Mouse (Mus musculus): ENCODE results near the gene Fbxw9. TPM values are rescaled to one million over a fixed set of nuclear protein-coding genes. Genes with fewer than 3 reads are reported as not detected.
"Not testable (repeated sequence)": the region's sequence is repeated elsewhere in the genome, so short reads cannot be mapped to it uniquely, and the experiment has no call there.

The Fbxw9 gene
- polyA plus RNA-seq, 1 experiment from 2014 or later: 18.8 TPM

DNA sequence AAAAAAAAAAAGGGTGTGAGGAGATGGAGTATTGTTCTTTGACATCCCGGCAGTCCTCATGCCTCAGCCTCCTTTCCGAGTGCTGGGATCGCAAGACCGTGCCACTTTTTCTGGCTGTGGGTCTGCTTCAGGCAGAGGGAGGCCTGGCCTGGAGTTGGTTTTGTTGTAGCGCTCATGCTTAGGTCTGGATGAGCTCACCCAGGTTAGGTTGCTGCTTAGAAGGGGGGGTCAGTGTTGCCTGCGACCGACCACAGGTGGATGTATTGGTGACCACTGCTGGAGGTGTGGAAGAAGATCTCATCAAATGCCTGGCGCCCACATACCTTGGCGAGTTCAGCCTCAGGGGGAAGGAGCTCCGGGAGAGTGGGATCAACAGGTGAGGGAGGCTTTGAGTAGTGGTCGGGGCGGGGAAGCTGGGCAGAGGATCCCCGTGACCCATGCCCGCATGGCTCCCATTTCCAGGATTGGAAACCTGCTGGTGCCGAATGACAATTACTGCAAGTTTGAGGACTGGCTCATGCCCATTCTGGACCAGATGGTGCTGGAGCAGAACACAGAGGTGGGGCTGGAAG lies 13.3 kb downstream of the Fbxw9 start:
- 88% methylated on average over 15 of the region's 15 CpGs for WGBS
- Histone ChIP-seq H3K9me3 (replicated peaks) (no peaks in the 10 kb centered on the region), H3K4me2 (no peak overlapping the region), H3K36me3 (peaks cover 39% of the 10 kb centered on the region), H3K27me3 (replicated peaks) (no peaks in the 10 kb centered on the region), H3K9ac (no peak overlapping the region), H3K27ac (ENCODE audit: poor library complexity, severe bottlenecking) (no peak overlapping the region), H3K4me3 (no peak overlapping the region), H3K4me1 (replicated peaks) (peaks cover 15% of the 10 kb centered on the region)
- no peak for ATAC-seq (ENCODE audit: insufficient number of reproducible peaks, low FRiP score)

DNA sequence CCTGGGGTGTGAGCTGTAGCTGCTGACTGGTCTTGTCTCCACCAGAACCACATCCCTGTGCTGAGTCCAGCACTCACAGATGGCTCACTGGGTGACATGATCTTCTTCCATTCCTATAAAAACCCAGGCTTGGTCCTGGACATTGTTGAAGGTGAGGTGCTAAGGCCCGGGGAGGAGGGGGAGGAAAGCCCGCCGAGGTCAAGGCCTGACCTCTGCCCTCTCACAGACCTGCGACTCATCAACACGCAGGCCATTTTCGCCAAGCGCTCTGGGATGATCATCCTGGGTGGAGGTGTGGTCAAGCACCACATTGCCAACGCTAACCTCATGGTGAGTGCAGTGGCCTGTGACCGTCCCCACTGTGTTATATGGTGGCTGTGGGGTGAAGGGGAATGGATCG lies 14.3 kb downstream of the Fbxw9 start:
- Histone ChIP-seq H3K4me3 (no peak overlapping the region), H3K36me3 (peaks cover 49% of the 10 kb centered on the region), H3K9me3 (replicated peaks) (no peaks in the 10 kb centered on the region), H3K4me1 (replicated peaks) (peaks cover 24% of the 10 kb centered on the region), H3K27ac (ENCODE audit: poor library complexity, severe bottlenecking) (no peak overlapping the region), H3K9ac (no peak overlapping the region), H3K4me2 (no peak overlapping the region), H3K27me3 (replicated peaks) (no peaks in the 10 kb centered on the region)
- WGBS: 89% methylated on average over 10 of the region's 10 CpGs
- ATAC-seq (ENCODE audit: insufficient number of reproducible peaks, low FRiP score): no peak

DNA sequence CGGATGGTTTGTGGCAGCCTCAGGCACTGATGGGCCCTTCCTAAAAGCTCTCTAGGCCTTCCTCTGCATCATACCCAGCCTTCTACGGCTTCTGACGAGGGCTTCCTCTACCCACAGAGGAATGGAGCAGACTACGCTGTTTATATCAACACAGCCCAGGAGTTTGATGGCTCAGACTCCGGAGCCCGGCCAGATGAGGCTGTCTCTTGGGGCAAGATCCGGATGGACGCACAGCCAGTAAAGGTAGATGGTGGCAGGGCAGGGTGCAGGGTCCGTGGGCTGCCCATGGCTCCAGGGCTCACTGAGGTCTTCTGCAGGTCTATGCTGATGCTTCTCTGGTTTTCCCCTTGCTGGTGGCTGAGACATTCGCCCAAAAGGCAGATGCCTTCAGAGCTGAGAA lies 14.8 kb downstream of the Fbxw9 start:
- Histone ChIP-seq H3K4me2 (no peak overlapping the region), H3K4me3 (no peak overlapping the region), H3K27me3 (replicated peaks) (no peaks in the 10 kb centered on the region), H3K27ac (ENCODE audit: poor library complexity, severe bottlenecking) (no peak overlapping the region), H3K9ac (0 out of 2 replicates have a peak overlapping the region, but pooled peaks have one; percentile 8), H3K9me3 (replicated peaks) (no peaks in the 10 kb centered on the region), H3K36me3 (peaks cover 51% of the 10 kb centered on the region), H3K4me1 (replicated peaks) (peaks cover 28% of the 10 kb centered on the region)
- no peak for ATAC-seq (ENCODE audit: insufficient number of reproducible peaks, low FRiP score)
- whole genome bisulfite sequencing: 92% methylated on average over 10 of the region's 10 CpGs

DNA sequence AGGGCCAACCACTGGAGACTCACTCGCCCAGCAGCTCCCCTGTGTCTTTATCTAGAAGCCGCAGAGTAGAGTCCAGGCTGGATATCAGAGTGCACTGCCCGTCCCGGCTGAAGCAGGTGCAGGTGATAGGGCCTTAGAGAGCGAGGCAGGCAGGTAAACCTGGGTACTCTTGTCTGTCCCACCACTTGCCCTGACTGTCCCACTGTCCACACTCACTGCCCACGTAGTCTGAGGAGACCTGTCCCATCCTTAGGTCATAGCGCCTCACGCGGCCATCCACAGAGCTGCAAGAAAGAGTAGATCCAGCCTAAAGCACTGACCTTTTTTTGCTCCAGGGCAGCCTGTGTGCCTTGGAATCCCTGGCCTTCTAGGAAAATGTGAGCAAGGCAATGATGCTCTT lies 16.1 kb downstream of the Fbxw9 start:
- ATAC-seq (ENCODE audit: insufficient number of reproducible peaks, low FRiP score): no peak
- Histone ChIP-seq H3K27me3 (replicated peaks) (no peaks in the 10 kb centered on the region), H3K36me3 (peaks cover 51% of the 10 kb centered on the region), H3K9me3 (replicated peaks) (no peaks in the 10 kb centered on the region), H3K4me3 (no peak overlapping the region), H3K27ac (ENCODE audit: poor library complexity, severe bottlenecking) (no peak overlapping the region), H3K4me2 (no peak overlapping the region), H3K9ac (no peak overlapping the region), H3K4me1 (replicated peaks) (peaks cover 30% of the 10 kb centered on the region)
- 62% methylated on average over 9 of the region's 9 CpGs for WGBS

DNA sequence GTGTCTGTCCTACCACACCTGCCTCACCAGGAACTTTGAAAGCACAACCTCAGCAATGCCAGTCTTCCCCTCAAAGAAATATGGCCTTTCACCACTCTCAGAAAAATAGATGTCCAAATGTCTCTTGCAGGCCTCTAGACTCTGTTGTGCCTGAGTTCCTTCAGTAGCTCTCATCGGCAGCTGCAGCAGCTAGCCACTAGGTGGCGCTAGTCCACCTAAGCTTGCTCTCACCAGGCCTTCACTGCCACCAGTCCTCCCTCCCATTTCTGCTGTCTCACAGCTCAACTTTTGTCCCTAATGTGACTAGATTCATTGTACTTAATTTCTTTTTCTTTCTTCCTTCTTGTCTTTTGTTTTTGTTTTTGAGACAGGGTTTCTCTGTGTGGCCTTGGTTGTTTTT lies 17.1 kb downstream of the Fbxw9 start:
- Histone ChIP-seq H3K9me3 (replicated peaks) (no peaks in the 10 kb centered on the region), H3K36me3 (peaks cover 51% of the 10 kb centered on the region), H3K27ac (ENCODE audit: poor library complexity, severe bottlenecking) (no peak overlapping the region), H3K27me3 (replicated peaks) (no peaks in the 10 kb centered on the region), H3K4me3 (no peak overlapping the region), H3K4me2 (no peak overlapping the region), H3K9ac (no peak overlapping the region), H3K4me1 (replicated peaks) (peaks cover 36% of the 10 kb centered on the region)
- ATAC-seq (ENCODE audit: insufficient number of reproducible peaks, low FRiP score): no peak
- WGBS: 0% methylated on average over 2 of the region's 2 CpGs

DNA sequence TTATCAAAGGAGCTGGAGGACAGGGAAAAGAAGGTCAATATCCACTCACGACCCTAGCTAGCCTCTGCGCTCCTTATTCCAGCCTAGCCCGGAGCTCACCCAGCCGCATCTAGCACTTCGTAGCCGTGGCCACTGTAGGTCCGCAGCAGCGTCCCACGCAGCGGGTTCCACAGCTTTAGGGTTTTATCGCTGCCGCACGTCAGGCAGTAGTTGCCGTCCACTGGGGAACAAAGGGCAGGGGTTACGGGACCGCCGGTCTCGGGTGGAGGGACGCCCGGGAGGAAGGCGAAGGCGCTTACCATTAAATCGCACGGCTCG lies 20.3 kb downstream of the Fbxw9 start:
- under 1% methylated on average over 25 of the region's 25 CpGs for WGBS
- Histone ChIP-seq H3K9ac (peak overlapping the region; percentile 90), H3K4me2 (peak overlapping the region; percentile 85), H3K4me3 (peak overlapping the region; percentile 86), H3K4me1 (replicated peaks) (peaks cover 45% of the 10 kb centered on the region), H3K27me3 (replicated peaks) (no peaks in the 10 kb centered on the region), H3K27ac (ENCODE audit: poor library complexity, severe bottlenecking) (peak overlapping the region; percentile 17), H3K36me3 (peaks cover 32% of the 10 kb centered on the region), H3K9me3 (replicated peaks) (no peaks in the 10 kb centered on the region)
- ATAC-seq (ENCODE audit: insufficient number of reproducible peaks, low FRiP score): no peak

DNA sequence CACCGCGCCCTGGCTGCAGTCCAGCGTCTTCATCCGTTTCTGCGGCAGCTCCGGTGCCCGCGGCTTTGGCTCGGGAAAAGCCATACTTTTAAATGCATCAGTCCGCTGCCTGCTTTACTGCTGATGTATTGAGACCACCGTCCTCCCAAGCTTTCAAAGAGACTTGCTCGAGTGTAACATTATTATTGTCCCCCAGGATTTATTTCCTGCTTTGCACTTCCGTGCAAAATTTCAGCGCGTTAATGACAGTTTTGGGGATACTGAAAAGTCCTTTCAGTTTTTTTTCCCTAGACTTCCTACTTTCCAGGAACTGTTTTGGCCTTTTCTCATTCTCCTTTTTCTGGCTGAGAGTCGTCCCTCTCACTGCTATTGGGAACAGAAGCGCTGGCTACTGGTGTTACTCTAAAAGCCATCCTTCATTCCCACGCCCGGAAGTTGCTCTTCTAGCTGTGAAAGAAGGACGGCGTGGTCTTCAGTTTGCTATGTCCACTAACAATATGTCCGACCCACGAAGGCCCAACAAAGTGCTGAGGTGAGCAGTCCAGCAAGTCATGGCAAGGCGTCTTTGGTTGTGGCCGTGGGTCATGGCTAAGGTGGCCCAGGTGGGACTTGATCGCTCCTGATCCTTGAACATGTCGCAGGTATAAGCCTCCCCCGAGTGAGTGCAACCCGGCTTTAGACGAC lies 20.8 kb downstream of the Fbxw9 start, which contains the start of gene Wdr83os:
Gene Wdr83os, plus strand, starts transcription at position 209 of the 684 bp plus-strand sequence.
- no peaks in the 10 kb centered on the region for H3K27me3 ChIP-seq (replicated peaks)
- peaks cover 32% of the 10 kb centered on the region for H3K36me3 ChIP-seq
- peak within 1 kb of the TSS; percentile 17 for H3K27ac ChIP-seq (ENCODE audit: poor library complexity, severe bottlenecking)
- H3K4me2 ChIP-seq: peak within 1 kb of the TSS; percentile 85
- under 1% methylated on average over 30 of the region's 30 CpGs for WGBS
- peak within 1 kb of the TSS; percentile 90 for H3K9ac ChIP-seq
- peaks cover 45% of the 10 kb centered on the region for H3K4me1 ChIP-seq (replicated peaks)
- no peaks in the 10 kb centered on the region for H3K9me3 ChIP-seq (replicated peaks)
- H3K4me3 ChIP-seq: peak within 1 kb of the TSS; percentile 86
- 0 out of 2 replicates have a peak, but pooled peaks have one; percentile 2 for ATAC-seq (ENCODE audit: insufficient number of reproducible peaks, low FRiP score)

DNA sequence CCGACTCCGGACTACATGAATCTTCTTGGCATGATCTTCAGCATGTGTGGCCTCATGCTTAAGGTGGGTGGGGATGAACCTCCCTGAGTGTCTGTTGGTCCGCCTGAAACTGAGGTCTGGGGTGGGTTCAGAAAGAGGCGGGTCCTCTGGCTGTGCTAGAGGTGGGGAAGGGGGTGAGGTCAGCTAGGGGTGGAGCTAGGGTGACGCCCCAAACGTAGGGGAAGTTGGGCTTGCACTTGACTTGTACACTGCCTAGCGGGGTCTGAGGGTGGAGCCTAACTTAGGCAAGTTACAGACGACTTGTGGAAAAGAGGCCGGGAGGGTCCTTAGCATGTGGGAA lies 21.3 kb downstream of the Fbxw9 start, which contains the start of gene Wdr83:
Gene Wdr83, minus strand, starts transcription at position 91 of the 340 bp plus-strand sequence.
- Histone ChIP-seq H3K4me1 (replicated peaks) (peaks cover 45% of the 10 kb centered on the region), H3K27ac (ENCODE audit: poor library complexity, severe bottlenecking) (peak within 1 kb of the TSS; percentile 17), H3K9me3 (replicated peaks) (no peaks in the 10 kb centered on the region), H3K27me3 (replicated peaks) (no peaks in the 10 kb centered on the region), H3K36me3 (peaks cover 29% of the 10 kb centered on the region), H3K4me2 (peak within 1 kb of the TSS; percentile 85), H3K4me3 (peak within 1 kb of the TSS; percentile 86), H3K9ac (peak within 1 kb of the TSS; percentile 90)
- peak; percentile 68 for ATAC-seq (ENCODE audit: insufficient number of reproducible peaks, low FRiP score)
- WGBS: under 1% methylated on average over 9 of the region's 9 CpGs

DNA sequence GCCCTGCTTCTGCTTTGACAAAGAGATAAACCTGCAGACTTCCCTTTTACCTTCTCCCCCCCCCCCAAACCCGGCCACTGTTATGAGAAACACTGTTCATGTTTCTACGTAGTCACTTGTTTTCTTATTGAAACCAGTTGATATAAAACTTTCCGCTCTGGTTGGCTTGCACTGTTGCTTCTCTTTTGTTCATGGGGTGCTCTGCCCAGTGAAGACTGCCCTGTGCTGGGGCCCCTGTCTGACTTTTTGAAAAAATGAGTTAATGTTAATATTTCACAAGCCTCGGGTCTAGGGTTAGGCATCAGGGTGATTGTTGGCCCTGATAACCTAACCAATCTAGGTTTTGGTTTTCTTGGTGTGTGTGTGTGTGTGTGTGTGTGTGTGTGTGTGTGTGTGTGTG lies 22.3 kb downstream of the Fbxw9 start:
- not testable (repeated sequence) for H3K9ac ChIP-seq; H3K9me3 ChIP-seq (replicated peaks); H3K4me2 ChIP-seq; ATAC-seq (ENCODE audit: insufficient number of reproducible peaks, low FRiP score); H3K27ac ChIP-seq (ENCODE audit: poor library complexity, severe bottlenecking); H3K4me3 ChIP-seq; H3K27me3 ChIP-seq (replicated peaks)
- H3K36me3 ChIP-seq: peaks cover 29% of the 10 kb centered on the region
- WGBS: 79% methylated on average over 4 of the region's 4 CpGs
- H3K4me1 ChIP-seq (replicated peaks): peaks cover 45% of the 10 kb centered on the region

DNA sequence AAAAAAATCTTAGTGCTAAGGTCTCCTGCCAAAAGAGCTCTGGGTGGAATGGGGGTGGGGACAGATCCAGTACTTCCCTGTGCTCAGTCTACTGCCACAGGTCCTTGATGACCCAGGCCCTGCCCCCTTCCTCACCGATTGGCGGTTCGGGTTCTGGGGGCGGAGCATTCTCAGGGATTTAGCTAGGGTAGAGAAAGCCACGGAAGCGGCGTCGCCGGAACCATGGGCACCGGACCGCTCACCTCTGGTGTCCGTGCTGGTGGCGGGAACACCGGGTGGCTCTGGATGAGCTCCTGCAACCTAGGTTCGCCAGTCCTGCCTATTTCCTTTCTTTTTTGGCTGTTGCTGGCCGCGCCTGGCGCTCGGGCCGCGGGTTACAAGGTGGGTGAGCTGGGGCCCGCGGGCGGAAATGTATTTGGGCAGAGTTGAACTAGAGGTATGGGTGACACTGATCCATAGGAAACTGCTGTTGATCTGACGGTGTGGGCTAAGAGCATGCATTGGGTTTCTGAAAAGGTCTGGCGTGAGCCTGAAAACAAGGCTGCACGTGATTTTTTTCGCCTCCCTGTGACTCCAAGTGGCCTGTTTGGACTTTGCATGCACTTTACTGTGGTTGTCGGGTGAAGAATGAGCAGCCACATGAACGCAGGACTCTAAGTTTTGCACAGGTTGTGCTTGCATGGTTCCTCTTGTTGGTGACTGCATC lies 23.4 kb downstream of the Fbxw9 start, which contains the start of gene Man2b1:
Gene Man2b1, plus strand, starts transcription at position 163 of the 706 bp plus-strand sequence.
- peak within 1 kb of the TSS; percentile 91 for H3K4me2 ChIP-seq
- peaks cover 36% of the 10 kb centered on the region for H3K36me3 ChIP-seq
- no peaks in the 10 kb centered on the region for H3K27me3 ChIP-seq (replicated peaks)
- H3K4me1 ChIP-seq (replicated peaks): peaks cover 45% of the 10 kb centered on the region
- H3K9me3 ChIP-seq (replicated peaks): no peaks in the 10 kb centered on the region
- peak within 1 kb of the TSS; percentile 82 for H3K9ac ChIP-seq
- WGBS: under 1% methylated on average over 30 of the region's 30 CpGs
- H3K4me3 ChIP-seq: peak within 1 kb of the TSS; percentile 74
- peak within 1 kb of the TSS; percentile 38 for H3K27ac ChIP-seq (ENCODE audit: poor library complexity, severe bottlenecking)
- peak; percentile 86 for ATAC-seq (ENCODE audit: insufficient number of reproducible peaks, low FRiP score)

DNA sequence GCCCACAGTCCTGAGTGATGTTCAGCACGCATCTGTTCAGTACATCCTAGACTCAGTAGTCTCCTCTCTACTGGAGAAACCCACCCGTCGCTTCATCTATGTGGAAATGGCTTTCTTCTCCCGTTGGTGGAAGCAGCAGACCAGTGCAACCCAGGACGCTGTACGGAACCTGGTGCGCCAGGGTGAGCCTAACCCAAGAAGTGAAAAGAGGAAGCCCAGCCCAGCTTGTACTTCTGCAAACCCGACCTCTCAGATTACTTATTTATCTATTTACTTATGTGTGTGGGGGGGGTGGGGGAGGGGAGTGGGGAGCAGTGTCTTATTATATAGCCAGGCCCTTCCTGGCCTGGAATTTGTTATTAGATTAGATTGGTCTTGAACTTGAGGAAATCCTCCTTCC lies 24.8 kb downstream of the Fbxw9 start:
- no peak overlapping the region for H3K4me2 ChIP-seq
- H3K4me1 ChIP-seq (replicated peaks): peaks cover 32% of the 10 kb centered on the region
- H3K9me3 ChIP-seq (replicated peaks): no peaks in the 10 kb centered on the region
- no peak overlapping the region for H3K4me3 ChIP-seq
- peaks cover 38% of the 10 kb centered on the region for H3K36me3 ChIP-seq
- no peaks in the 10 kb centered on the region for H3K27me3 ChIP-seq (replicated peaks)
- no peak overlapping the region for H3K27ac ChIP-seq (ENCODE audit: poor library complexity, severe bottlenecking)
- ATAC-seq (ENCODE audit: insufficient number of reproducible peaks, low FRiP score): no peak
- WGBS: 78% methylated on average over 8 of the region's 8 CpGs
- H3K9ac ChIP-seq: no peak overlapping the region
